23 mouse cellular contexts compared by ENCODE assay signal in genomic region chr8:71745322-71745721, GRCm38 (mm10). TPM values are rescaled to one million over a fixed set of nuclear protein-coding genes. Genes with fewer than 3 reads are reported as not detected.
"Had no signal": no experiment of that assay in that cellular context is flagged by ENCODE, and none has a peak within 500 bp of the region (broad histone marks: within the 10 kb centered on the region; RNA-seq: fewer than 3 reads in every experiment).

No protein-coding gene starts in this region.

- H3K36me3 ChIP-seq: limb, embryonic 12.5 days; limb, embryonic 15.5 days; liver, embryonic 12.5 days; liver, embryonic 15.5 days; midbrain, embryonic 12.5 days; neural tube, embryonic 12.5 days; neural tube, embryonic 15.5 days had no signal

- H3K27ac ChIP-seq: kidney, postnatal 0 days; layer of hippocampus, adult 2 months; limb, embryonic 12.5 days; limb, embryonic 15.5 days; liver, embryonic 12.5 days; liver, embryonic 15.5 days; midbrain, embryonic 12.5 days; neural tube, embryonic 12.5 days; neural tube, embryonic 15.5 days; stomach, postnatal 0 days had no signal

- H3K9me3 ChIP-seq: limb, embryonic 12.5 days; limb, embryonic 15.5 days; liver, embryonic 15.5 days; midbrain, embryonic 12.5 days; neural tube, embryonic 12.5 days; neural tube, embryonic 15.5 days had no signal

- H3K4me1 ChIP-seq: limb, embryonic 12.5 days had no signal

- H3K9ac ChIP-seq: limb, embryonic 12.5 days; limb, embryonic 15.5 days; liver, embryonic 12.5 days; liver, embryonic 15.5 days; midbrain, embryonic 12.5 days; neural tube, embryonic 12.5 days; neural tube, embryonic 15.5 days had no signal

- H3K27me3 ChIP-seq: limb, embryonic 15.5 days had no signal

- DNase-seq: kidney, adult 2 months; kidney, postnatal 25 days; layer of hippocampus, adult 9-11 months; lung, adult 2 months; lung, postnatal 14 days; lung, postnatal 4 days; right cerebral cortex, adult 18-20 months; right cerebral cortex, postnatal 14 days; right cerebral cortex, postnatal 4 days; thymus, adult 2 months; thymus, postnatal 14 days; thymus, postnatal 4 days had no signal

- ATAC-seq: liver, embryonic 12.5 days; midbrain, embryonic 16.5 days had no signal

- H3K4me2 ChIP-seq: limb, embryonic 12.5 days; limb, embryonic 15.5 days; liver, embryonic 12.5 days; liver, embryonic 15.5 days; midbrain, embryonic 12.5 days; neural tube, embryonic 12.5 days; neural tube, embryonic 15.5 days had no signal

- H3K4me3 ChIP-seq: layer of hippocampus, adult 2 months; limb, embryonic 12.5 days; limb, embryonic 15.5 days; liver, embryonic 12.5 days; liver, embryonic 15.5 days; midbrain, embryonic 12.5 days; neural tube, embryonic 12.5 days; neural tube, embryonic 15.5 days had no signal

RNA-seq across cellular contexts. Expression of gene Insl3, which starts 56.3 kb away (rescaled TPM):
- polyA plus RNA-seq: midbrain, embryonic 12.5 days; neural tube, embryonic 12.5 days had no signal
